Mouse (Mus musculus) midbrain, embryonic 11.5 days (tissue): Measurements from ENCODE around the gene Muc3. TPM values are rescaled to one million over a fixed set of nuclear protein-coding genes. Genes with fewer than 3 reads are reported as not detected.

Experiments used
- ATAC-seq: fragments of 200-750 bp; cut with Nextera tagmentation; 2 replicates; pipeline ENCODE4 v1.8.0; 2017; ENCODE audit warnings: moderate TSS enrichment, moderate library complexity; ENCODE audit not compliant: low FRiP score
- DNase-seq: peaks from one replicate; pipeline ENCODE4 v3.0.0; 2015; ENCODE audit warnings: low spot score; ENCODE audit errors: missing footprints
- H3K27ac ChIP-seq: fragments of 300-500 bp; sonication (generic); 2 replicates; pipeline ENCODE4 v1.5.1; 2014; ENCODE audit warnings: low read depth, low read length
- H3K27me3 ChIP-seq: fragments of 300-500 bp; sonication (generic); 2 replicates; pipeline ENCODE4 v1.6.1; 2014; ENCODE audit warnings: mild to moderate bottlenecking, low read length, moderate library complexity, mixed read lengths; ENCODE audit not compliant: control insufficient read depth, insufficient read depth
- H3K36me3 ChIP-seq: fragments of 300-500 bp; sonication (generic); 2 replicates; pipeline ENCODE4 v1.6.1; 2014; ENCODE audit warnings: mild to moderate bottlenecking, low read length, moderate library complexity, mixed read lengths; ENCODE audit not compliant: control insufficient read depth, insufficient read depth
- H3K4me1 ChIP-seq: fragments of 300-500 bp; sonication (generic); 2 replicates; pipeline ENCODE4 v1.6.1; 2014; ENCODE audit warnings: low read length; ENCODE audit not compliant: control insufficient read depth, insufficient read depth
- H3K4me2 ChIP-seq: fragments of 300-500 bp; sonication (generic); 2 replicates; pipeline ENCODE4 v1.6.1; 2014; ENCODE audit warnings: mild to moderate bottlenecking, moderate library complexity
- H3K4me3 ChIP-seq: fragments of 300-500 bp; sonication (generic); 2 replicates; pipeline ENCODE4 v1.5.1; 2014; ENCODE audit warnings: low read depth, low read length
- H3K9ac ChIP-seq: fragments of 300-500 bp; sonication (generic); 2 replicates; pipeline ENCODE4 v1.6.1; 2014; ENCODE audit warnings: low read length
- H3K9me3 ChIP-seq: fragments of 300-500 bp; sonication (generic); 2 replicates; pipeline ENCODE4 v1.6.1; 2016; ENCODE audit warnings: low read length; ENCODE audit not compliant: control insufficient read depth
- WGBS: fragments of 180-500 bp; shearing (Covaris S2); extraction: QIAGEN DNeasy Blood & Tissue Kit; methylation state at CpG from one replicate; pipeline ENCODE4 v1.1.7; 2014; 5-methylcytosine and 5-hydroxymethylcytosine counted together
- polyA plus RNA-seq: library from polyadenylated mRNA; unstranded; fragments of >200 nt; fragmentation: Nextera tagmentation; extraction: Ambion mirVana; gene quantifications from 2 replicates; pipeline ENCODE4 v1.2.1, GENCODE M21; 2014

The Muc3 gene
- polyA plus RNA-seq, 1 experiment from 2014 or later = not detected

DNA sequence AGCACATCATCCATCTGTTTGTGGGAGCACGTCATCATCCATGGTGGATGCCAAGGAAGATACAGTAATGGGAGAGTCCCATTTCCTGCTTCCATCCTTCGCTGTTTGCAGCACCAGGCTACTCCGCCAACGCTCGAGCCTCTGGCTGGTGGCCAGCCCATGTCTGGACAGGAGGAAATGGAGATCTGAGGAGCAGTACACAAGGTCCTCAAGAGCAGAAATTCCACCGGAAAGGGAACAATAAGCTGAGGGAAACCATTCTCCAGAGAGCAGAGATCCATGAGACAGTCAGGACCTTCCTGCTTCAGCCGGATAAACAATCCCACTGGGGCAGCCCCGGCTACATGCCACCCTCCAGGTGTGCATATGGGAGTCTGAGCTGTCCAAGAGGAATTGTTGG, 61.7 kb downstream of the Muc3 start:
- no peak overlapping the region for H3K4me2 ChIP-seq
- H3K27me3 ChIP-seq = no peaks in the 10 kb centered on the region
- H3K36me3 ChIP-seq = no peaks in the 10 kb centered on the region
- 93% methylated on average over 8 of the region's 8 CpGs for WGBS
- DNase-seq (peak; percentile 68), ATAC-seq (no peak)
- H3K9ac ChIP-seq = no peak overlapping the region
- no peaks in the 10 kb centered on the region for H3K4me1 ChIP-seq
- no peaks in the 10 kb centered on the region for H3K9me3 ChIP-seq
- H3K4me3 ChIP-seq = no peak overlapping the region
- H3K27ac ChIP-seq = no peak overlapping the region

DNA sequence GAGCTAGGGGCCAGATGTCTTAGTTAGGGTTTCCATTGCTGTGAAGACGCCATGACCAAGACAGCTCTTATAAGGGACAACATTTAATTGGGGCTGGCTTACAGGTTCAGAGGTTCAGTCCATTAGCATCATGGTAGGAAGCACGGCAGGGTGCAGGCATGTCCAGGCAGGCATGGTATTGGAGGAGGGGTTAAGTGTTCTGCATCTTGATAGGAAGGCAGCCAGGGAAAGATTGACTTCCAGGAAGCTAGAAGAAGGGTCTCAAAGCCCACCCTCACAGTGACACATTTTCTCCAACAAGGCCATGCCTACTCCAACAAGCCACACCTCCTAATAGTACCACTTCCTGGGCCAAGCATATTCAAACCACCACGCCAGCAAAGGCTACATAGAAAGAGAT, 63.4 kb downstream of the Muc3 start:
- Histone ChIP-seq H3K4me2 (no peak overlapping the region), H3K9ac (no peak overlapping the region), H3K27me3 (no peaks in the 10 kb centered on the region), H3K36me3 (no peaks in the 10 kb centered on the region), H3K4me1 (no peaks in the 10 kb centered on the region), H3K27ac (no peak overlapping the region), H3K4me3 (no peak overlapping the region), H3K9me3 (no peaks in the 10 kb centered on the region)
- no peak for DNase-seq
- ATAC-seq = no peak
- 91% methylated on average over 3 of the region's 3 CpGs for WGBS

DNA sequence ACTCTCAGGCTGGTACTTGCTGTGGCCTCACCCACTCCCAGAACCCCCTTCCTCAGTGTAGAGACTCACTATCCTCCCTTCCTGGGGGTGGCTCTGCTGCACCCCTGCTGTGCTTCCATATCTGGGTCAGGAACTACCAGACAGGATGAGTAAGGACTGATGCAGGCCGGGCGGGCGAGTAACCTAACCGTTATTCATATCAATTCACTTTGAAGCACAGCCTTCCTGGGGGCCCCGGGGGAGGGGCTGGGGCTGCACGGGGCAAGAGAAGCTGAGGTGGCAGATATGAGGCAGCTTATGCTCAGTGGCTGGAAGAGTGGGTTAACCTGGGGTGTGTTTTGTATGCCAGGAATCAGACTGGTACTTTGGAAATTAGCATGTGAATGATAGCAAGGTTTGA, 64.1 kb downstream of the Muc3 start:
- no peak for DNase-seq
- no peak for ATAC-seq
- WGBS = 89% methylated on average over 6 of the region's 6 CpGs

More for the DNA sequence above, 64.1 kb downstream of the Muc3 start:
- H3K27me3 ChIP-seq = no peaks in the 10 kb centered on the region
- no peak overlapping the region for H3K27ac ChIP-seq
- H3K36me3 ChIP-seq = no peaks in the 10 kb centered on the region
- H3K4me2 ChIP-seq = no peak overlapping the region
- no peak overlapping the region for H3K9ac ChIP-seq
- H3K9me3 ChIP-seq = no peaks in the 10 kb centered on the region
- no peak overlapping the region for H3K4me3 ChIP-seq
- no peaks in the 10 kb centered on the region for H3K4me1 ChIP-seq

Other genes with a start within 250 kb of the Muc3 start
- gene Ift22, start 241.2 kb downstream of the Muc3 start, polyA plus RNA-seq = 111 and 114 TPM in 2 replicates
- 320 and 332 TPM in 2 replicates for gene Fis1, start 196.0 kb downstream of the Muc3 start, polyA plus RNA-seq
- 0.22 and 0.26 TPM in 2 replicates for gene Cldn15, start 182.7 kb downstream of the Muc3 start, polyA plus RNA-seq
- gene Plod3, start 162.3 kb downstream of the Muc3 start, polyA plus RNA-seq = 21.4 and 23.1 TPM in 2 replicates
- 91.1 and 92.1 TPM in 2 replicates for gene Znhit1, start 161.3 kb downstream of the Muc3 start, polyA plus RNA-seq
- 0.40 and 0.59 TPM in 2 replicates for gene Vgf, start 122.9 kb downstream of the Muc3 start, polyA plus RNA-seq
- gene Ap1s1, start 103.2 kb downstream of the Muc3 start, polyA plus RNA-seq = 176 and 192 TPM in 2 replicates
- gene Serpine1, start 77.1 kb downstream of the Muc3 start, polyA plus RNA-seq = not detected in 2 replicates
- gene Trim56, start 33.1 kb downstream of the Muc3 start, polyA plus RNA-seq = 4.5 and 4.8 TPM in 2 replicates
- gene Muc3a, start 63.1 kb upstream of the Muc3 start, polyA plus RNA-seq = not detected in 2 replicates
- gene Ache, start 138.2 kb upstream of the Muc3 start, polyA plus RNA-seq = 3.6 and 4.0 TPM in 2 replicates
- 7.5 and 7.9 TPM in 2 replicates for gene Ufsp1, start 145.3 kb upstream of the Muc3 start, polyA plus RNA-seq
- 151 and 154 TPM in 2 replicates for gene Srrt, start 158.4 kb upstream of the Muc3 start, polyA plus RNA-seq
- gene Trip6, start 165.1 kb upstream of the Muc3 start, polyA plus RNA-seq = 28.0 and 34.1 TPM in 2 replicates
- 5.8 TPM in 2 replicates for gene Slc12a9, start 184.3 kb upstream of the Muc3 start, polyA plus RNA-seq
- 19.0 and 20.8 TPM in 2 replicates for gene Ephb4, start 200.8 kb upstream of the Muc3 start, polyA plus RNA-seq